Mouse (Mus musculus) adrenal gland, postnatal 36 days (tissue): ENCODE data around the gene Olfr154. TPM values are rescaled to one million over a fixed set of nuclear protein-coding genes. Genes with fewer than 3 reads are reported as not detected.
"Not testable (repeated sequence)": the region's sequence is repeated elsewhere in the genome, so short reads cannot be mapped to it uniquely, and the experiment has no call there.

Experiments used
- DNase-seq, 2 experiments: peaks; one replicate each; pipeline ENCODE4 v3.0.0; 2021; ENCODE audit warnings: mixed read lengths in 1 of 2
- long read RNA-seq, 2 experiments: library from polyadenylated mRNA; stranded (forward); transcript quantifications; one replicate each; pipeline ENCODE4 v2.0.0; 2021; ENCODE audit warnings: borderline sequencing depth in 2 of 2
- total RNA-seq, 2 experiments: library from RNA; stranded (reverse); gene quantifications; 2 replicates each; pipeline ENCODE4 v1.2.3; 2021

Gene Olfr154
- not detected for total RNA-seq
- long read RNA-seq, experiment 1 = 0 reads
- long read RNA-seq, experiment 2 = 0 reads

GRCm38 (mm10) chr2:85664355-85664754 lies at the start of gene Olfr154:
TSS of gene Olfr154 (minus strand) at chr2:85664455.
- DNase-seq = not testable (repeated sequence)

DNA sequence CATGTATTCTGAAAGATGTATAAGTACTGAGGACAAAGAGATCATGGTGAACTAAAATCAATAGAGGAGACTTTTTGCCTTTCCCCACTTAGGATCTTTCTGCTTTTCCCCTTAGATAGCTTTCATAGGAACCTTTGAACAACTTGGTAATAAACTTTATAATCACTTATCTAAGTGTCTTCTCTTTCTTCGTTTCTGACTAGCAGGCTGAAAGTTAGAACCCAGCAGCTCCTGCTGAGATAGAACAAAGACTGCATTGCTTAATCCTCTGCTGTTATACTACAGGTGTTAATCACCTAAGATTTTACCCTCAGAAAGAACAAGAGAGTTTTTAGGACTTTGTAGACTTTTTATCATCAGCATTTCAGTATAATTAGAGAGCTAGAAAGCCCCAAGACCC lies 46.9 kb upstream of the Olfr154 start:
- DNase-seq = no peak

DNA sequence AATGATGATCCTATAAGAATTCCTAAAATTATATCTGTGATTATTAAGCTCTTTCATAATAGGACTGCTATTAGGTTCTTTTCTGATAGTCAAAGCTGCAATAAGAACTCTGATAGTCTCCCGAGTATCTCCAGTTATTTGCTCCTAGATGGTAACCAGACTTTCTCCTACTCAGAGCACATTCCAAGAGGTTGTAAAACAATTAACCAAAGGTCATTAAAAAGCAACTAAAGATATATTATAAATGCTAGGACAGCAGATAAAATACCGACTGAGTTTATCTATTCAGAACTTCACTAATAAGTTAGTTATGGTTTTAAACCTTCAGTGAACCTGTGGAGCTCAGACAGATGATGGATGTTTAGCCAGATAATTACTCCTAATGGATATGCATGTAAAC lies 46.4 kb upstream of the Olfr154 start:
- not testable (repeated sequence) for DNase-seq

GRCm38 (mm10) chr2:85689131-85689530 lies 24.9 kb upstream of the Olfr154 start, which contains the start of gene Olfr1008:
TSS of gene Olfr1008 (plus strand) at chr2:85689431.
- DNase-seq = no peak

DNA sequence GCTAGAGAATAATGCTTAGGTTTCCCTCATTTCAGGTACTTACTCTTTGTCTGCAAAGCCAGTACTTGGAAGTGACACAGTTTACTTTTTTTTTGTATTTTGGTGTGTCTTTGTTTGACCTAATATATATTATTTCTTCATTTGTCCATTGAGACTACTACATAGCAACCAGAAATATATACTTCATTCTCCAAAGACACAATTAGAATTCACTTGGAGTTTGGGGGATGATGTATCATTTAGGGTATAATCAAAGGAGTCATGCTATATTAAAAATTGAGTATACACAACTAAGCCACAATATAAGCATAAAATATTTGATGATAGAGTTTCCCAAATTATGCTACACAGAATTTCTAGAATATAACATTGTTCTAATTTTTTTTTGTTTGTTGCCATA lies 14.4 kb upstream of the Olfr154 start, which contains the start of gene Olfr1006:
Gene Olfr1006, minus strand, starts transcription at position 101 of the 400 bp plus-strand sequence.
- no peak for DNase-seq

DNA sequence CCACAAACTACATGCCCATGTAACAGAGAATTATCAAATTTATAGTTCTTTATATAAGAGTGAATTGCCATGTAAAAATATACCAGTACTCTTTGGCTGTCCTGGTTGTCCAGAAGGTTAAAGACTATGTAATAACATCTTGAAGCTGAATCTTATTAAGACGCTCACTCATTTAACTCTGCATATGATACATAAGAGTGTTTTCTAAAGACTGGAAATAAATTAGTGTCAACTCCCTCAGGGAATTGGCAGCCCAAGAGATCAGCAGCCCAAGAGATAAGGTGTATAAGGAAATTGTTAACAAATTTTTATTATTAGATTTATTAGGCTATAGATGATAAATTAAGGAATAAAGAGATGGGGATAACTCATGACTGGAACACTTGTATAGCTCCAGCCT lies 13.7 kb downstream of the Olfr154 start, which contains the start of gene Olfr1002:
Gene Olfr1002, minus strand, starts transcription at position 101 of the 400 bp plus-strand sequence.
- no peak for DNase-seq

Other genes with a start within 250 kb of the Olfr154 start
- gene Olfr993, start 249.6 kb downstream of the Olfr154 start, total RNA-seq = not detected
- not detected for gene Olfr994, start 228.0 kb downstream of the Olfr154 start, total RNA-seq
- gene Olfr995, start 220.8 kb downstream of the Olfr154 start, total RNA-seq = not detected
- under 1 TPM; 0.26 to 0.33 TPM for gene 4833423E24Rik, start 145.4 kb downstream of the Olfr154 start, total RNA-seq
- not detected for gene Olfr996, start 85.2 kb downstream of the Olfr154 start, total RNA-seq
- not detected for gene Olfr998, start 75.5 kb downstream of the Olfr154 start, total RNA-seq
- not detected for gene Olfr1000, start 52.6 kb downstream of the Olfr154 start, total RNA-seq
- not detected for gene Olfr1002, start 13.8 kb downstream of the Olfr154 start, total RNA-seq
- gene Olfr1006, start 14.3 kb upstream of the Olfr154 start, total RNA-seq = not detected
- not detected for gene Olfr1008, start 25.0 kb upstream of the Olfr154 start, total RNA-seq
- gene Olfr1009, start 51.0 kb upstream of the Olfr154 start, total RNA-seq = not detected
- not detected for gene Olfr1012, start 98.3 kb upstream of the Olfr154 start, total RNA-seq
- under 1 TPM in 1 of 2 experiments, not detected in 1; 0.07 TPM for gene Olfr1013, start 102.6 kb upstream of the Olfr154 start, total RNA-seq
- not detected for gene Olfr1014, start 108.3 kb upstream of the Olfr154 start, total RNA-seq
- gene Olfr1015, start 117.6 kb upstream of the Olfr154 start, total RNA-seq = not detected
- gene Olfr1016, start 138.1 kb upstream of the Olfr154 start, total RNA-seq = not detected
- not detected for gene Olfr1018, start 154.0 kb upstream of the Olfr154 start, total RNA-seq
- gene Olfr1019, start 181.0 kb upstream of the Olfr154 start, total RNA-seq = not detected
- not detected for gene Olfr1020, start 182.6 kb upstream of the Olfr154 start, total RNA-seq
- gene Olfr1022, start 204.1 kb upstream of the Olfr154 start, total RNA-seq = not detected
- not detected for gene Olfr1023, start 221.2 kb upstream of the Olfr154 start, total RNA-seq
- gene Olfr1024, start 240.6 kb upstream of the Olfr154 start, total RNA-seq = not detected